Mouse (Mus musculus) embryo, embryonic 10 days (tissue): Measurements from ENCODE around the gene Vsig2.

ENCODE experiments used
- DNase-seq: peaks from one replicate; pipeline ENCODE4 v3.0.0-alpha.2; 2015; ENCODE audit warnings: low spot score

The Vsig2 gene

GRCm38 (mm10) chr9:37560617-37561016, 21.6 kb downstream of the Vsig2 start:
- no peak for DNase-seq

DNA sequence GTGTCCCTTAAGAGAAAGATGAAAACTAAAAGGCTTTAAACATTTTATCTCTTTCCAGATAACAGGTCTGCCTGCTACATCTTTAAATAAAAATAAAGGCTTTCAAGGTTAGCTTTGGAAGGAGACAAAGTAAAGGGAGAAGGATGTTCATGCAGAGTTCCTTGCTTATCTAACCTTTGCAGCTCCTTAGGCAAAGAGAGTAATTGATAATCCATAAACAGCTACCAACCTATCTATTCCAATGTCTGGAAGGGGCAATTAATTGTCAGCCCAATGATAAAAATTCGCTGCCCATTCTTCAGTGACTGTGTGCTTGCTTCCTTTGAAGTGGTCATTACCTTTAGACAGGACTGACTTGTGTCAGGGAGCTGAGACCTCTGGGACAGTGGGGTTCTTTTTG, 24.8 kb downstream of the Vsig2 start:
- DNase-seq = no peak

DNA sequence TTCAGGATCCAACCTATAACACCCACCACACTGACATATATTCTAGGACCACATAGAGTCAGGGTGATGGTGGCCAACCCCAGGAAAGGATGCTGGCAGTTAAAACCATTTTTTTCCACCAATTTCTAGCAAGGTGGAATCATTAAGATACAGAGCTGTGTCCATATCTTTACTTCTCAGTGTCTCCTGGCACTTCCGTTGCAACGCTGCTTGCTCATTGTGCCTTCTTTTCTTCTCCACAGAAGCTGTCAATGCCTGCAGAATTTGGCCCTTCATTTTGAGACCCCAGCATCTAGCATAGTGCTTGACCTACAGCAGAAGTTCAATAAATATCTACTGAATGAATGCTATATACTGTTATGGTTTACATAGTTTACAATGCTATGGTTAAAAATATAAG, 28.0 kb downstream of the Vsig2 start:
- DNase-seq = no peak

GRCm38 (mm10) chr9:37567454-37567853, 28.4 kb downstream of the Vsig2 start:
- DNase-seq = no peak

- no peak for DNase-seq
Observed at GRCm38 (mm10) chr9:37567892-37568604, 29.0 kb downstream of the Vsig2 start.

GRCm38 (mm10) chr9:37568605-37569214, 29.7 kb downstream of the Vsig2 start:
- DNase-seq = no peak

DNA sequence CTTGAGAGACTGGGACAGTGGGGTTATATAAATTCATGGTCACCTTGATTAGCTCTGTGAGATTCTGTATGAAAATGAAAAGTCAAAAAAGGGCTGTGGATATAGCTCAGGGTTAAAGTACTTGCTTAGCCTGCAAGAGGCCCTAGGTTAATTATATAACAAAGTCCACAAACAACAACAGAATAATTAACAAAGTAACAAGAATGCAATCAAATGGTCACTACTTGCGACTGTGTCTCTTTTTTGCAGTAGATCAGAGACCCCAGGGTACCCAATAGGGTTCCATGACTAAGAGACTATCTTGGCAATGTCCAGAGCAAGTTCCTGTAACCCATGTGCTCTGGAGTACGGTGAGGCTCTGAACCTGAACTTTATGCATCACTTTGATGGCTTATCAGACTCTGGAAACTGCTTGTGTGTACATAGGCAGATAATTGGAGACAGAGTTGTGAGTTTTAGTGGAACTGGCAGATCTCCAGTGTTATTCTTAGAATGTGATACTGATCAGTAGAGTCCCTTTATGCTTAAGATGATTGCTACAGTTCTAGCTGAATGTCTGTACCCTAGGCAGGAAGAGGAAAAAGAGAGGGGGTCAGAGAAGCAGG, 30.3 kb downstream of the Vsig2 start:
- no peak for DNase-seq

DNA sequence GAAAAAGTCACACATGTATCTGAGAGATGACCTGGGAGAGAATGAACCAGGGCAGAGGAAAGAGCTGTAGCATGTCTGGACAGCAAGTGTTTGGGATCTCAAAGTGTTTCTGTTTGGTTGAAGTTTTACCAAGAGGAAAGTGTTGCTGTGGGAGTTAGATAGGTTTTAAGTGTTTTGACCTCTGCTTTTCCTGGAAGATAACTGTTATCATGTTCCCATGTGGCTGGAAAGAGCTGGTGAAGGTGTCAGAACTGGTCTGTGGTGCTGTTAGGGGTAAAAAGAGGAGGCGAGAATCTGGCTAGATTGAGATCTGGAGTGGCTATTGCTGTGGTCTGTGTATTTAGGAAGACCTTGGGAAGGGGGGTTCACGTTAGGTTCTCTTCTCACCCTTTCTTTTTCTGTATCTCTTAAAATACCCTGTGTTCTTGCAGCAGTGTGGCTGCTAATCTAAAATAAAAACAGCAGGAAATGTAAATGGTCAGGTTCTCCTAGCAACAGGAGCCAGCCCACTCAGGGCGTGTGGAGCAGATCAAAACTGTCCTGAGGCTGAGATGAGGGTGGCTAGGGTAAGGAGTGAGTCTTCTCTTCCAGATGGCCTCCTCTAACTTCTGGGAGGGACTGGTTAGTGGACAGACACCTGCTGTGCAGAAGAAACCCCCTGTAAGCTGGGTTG, 33.3 kb downstream of the Vsig2 start:
- no peak for DNase-seq

DNA sequence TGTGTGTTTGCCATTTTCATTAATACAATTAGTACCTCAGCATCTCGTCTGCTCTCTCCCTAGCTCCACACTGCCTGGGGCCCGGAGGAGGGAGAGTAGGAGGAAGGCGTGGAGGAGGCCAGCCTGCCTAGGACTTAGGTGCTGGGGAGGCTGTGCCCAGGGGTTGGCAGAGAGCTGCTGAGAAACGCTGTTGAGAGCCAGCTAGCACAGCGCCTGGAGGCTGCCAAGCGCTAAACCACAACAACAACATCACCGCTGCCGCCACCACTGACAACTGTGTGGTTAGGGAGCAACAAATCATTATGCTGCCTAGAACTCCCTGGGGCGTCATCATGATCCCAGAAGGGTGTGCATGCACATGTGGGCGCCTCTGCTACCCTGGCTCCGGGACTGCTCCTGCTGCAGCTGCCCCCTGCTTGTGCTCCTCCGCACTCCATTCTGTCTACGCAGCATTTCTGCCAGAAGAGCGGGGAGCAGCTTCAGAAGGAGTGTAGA, 37.4 kb downstream of the Vsig2 start:
- no peak for DNase-seq

DNA sequence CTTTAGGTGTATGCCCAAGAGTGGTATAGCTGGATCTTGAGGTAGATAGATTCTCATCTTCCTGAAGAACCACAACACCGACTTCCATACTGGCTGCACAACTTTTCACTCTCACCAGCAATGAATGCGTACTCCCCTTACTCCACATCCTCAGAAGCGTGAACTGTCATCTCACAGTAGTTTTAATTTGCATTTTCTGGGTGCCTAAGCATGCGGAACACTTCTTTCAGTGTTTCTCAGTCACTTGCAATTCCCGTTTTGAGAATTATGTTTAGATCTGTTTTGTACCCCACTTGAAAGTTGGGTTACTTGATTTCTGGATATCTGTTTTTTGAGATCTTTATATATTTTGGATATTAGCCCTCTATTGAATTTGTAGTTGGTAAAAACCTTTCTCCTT, 44.5 kb downstream of the Vsig2 start:
- no peak for DNase-seq

DNA sequence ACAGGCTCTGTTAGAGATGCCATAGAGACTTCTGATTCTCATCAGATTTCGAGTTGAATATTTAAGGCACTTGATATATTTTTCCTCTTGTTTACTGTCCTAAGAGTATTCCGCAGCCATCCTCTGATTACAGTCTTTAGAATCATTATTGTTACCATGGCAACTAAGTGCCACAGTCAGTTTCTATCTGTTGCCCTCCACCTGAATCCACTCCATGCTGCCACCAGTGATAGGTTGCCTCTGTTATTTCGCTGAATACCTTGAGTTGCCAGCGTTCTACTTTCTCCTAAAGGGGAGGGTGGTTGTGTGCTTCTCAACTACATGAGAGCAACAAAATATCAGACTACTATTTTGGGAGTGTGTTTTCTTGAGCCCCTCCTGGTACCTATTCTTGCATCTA, 47.7 kb downstream of the Vsig2 start:
- DNase-seq = no peak

GRCm38 (mm10) chr9:37590381-37590780, 51.3 kb downstream of the Vsig2 start:
- no peak for DNase-seq

- no peak for DNase-seq
Observed at GRCm38 (mm10) chr9:37592025-37592424, 53.0 kb downstream of the Vsig2 start.

- no peak for DNase-seq
Observed at GRCm38 (mm10) chr9:37592633-37593032, 53.6 kb downstream of the Vsig2 start.

- DNase-seq = no peak
Observed at GRCm38 (mm10) chr9:37593690-37594089, 54.6 kb downstream of the Vsig2 start.
